Mouse (Mus musculus) adrenal gland, postnatal 36 days (tissue): ENCODE measurements at regions not wholly inside any gene's neighbourhood (a gene's known extent, or its start where the extent isn't known, plus 50 kb on each side); places are given as distances from the start of the nearest gene placed in this dataset.

Experiments used
- DNase-seq, 2 experiments: peaks; one replicate each; pipeline ENCODE4 v3.0.0; 2021; ENCODE audit warnings: mixed read lengths in 1 of 2

DNA sequence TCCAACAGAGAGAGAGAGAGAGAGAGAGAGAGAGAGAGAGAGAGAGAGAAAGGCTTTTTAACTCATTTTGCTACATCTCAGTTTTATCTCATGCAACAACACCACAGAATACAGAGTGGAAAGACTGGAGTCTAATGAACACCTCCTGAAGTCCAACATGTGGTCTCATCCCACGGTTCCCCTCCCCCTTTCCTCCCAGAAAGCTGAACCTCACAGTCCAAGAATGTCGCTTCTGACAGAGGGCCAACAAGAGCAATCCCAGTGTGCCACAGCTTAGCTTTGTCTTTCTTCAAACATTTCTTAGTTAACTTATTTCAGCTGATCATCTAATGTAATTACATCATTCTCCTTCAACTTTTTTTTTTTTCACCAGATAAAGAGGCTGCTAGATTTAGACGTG, 180.5 kb upstream of the Egln3 start:
- no peak for DNase-seq

DNA sequence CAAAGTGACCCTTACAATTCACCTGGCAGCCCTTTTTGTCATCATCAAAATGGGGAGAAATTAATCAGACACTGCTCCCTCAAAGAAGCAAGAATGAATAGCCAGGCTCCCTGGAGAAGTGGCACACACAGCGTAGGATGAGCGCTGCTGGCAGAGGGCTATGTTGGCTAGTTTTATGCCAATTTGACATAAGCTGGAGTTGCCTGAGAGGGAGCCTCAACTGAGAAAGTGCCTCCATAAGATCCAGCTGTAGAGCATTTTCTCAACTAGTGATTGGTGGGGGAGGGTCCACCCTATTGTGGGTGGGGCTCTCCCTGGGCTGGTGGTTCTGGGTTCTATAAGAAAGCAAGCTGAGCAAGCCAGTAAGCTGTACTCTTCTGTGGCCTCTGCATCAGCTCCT, 179.3 kb upstream of the Egln3 start:
- no peak for DNase-seq

- no peak for DNase-seq
These were observed 178.4 kb upstream of the Egln3 start for GRCm38 (mm10) chr12:54382061-54382460.

- DNase-seq: no peak
These were observed 176.7 kb upstream of the Egln3 start for GRCm38 (mm10) chr12:54380322-54380721.

- DNase-seq: no peak
These were observed 174.9 kb upstream of the Egln3 start for GRCm38 (mm10) chr12:54378576-54378975.

GRCm38 (mm10) chr12:54374060-54374459, 170.4 kb upstream of the Egln3 start:
- no peak for DNase-seq

GRCm38 (mm10) chr12:54369217-54369616, 165.6 kb upstream of the Egln3 start:
- no peak for DNase-seq

- no peak for DNase-seq
These were observed 160.9 kb upstream of the Egln3 start for GRCm38 (mm10) chr12:54364381-54365095.

GRCm38 (mm10) chr12:54361762-54362161, 158.1 kb upstream of the Egln3 start:
- DNase-seq: no peak

DNA sequence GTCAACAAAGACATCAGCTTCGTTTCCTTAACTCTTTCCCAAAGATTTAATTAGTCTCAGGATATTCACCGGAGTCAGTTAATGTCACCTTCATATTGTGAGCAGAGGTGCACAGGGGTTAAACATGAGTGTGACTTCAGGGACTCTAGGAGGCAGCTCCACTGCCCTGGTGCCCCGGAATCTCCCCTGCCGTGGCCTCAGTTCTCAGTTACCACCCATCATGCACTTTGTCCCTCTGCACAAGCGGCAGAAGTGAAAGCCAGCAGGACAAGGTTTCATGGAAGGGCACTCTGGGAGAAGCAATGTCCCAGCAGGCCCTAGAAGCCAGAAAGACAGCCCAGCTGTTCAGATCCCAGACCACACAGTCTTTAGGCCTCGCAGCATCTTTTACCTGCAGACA, 150.5 kb upstream of the Egln3 start:
- DNase-seq: no peak

DNA sequence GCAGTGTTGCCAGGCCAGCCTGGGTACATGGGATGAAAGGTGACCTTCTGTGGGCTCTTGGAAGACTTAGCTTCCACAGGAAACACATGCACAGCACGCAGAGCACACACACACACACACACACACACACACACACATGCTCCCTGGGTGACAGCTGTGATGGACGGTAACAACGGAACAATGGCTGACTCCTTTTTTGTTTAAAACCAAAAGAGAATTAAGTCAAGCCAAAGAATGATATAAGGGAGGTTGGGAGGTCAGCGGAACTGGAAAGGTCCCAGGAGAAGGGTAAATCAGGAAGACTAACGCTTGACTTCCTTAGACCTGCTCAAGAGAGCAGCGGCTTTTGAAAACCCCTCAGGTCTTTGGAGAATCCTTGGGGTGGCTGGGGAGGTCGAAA, 150.0 kb upstream of the Egln3 start:
- peak in 1 of 2 experiments; percentile 23 for DNase-seq

- DNase-seq: peak in 1 of 2 experiments; percentile 18
These were observed 149.4 kb upstream of the Egln3 start for GRCm38 (mm10) chr12:54352963-54353606.

- DNase-seq: peak; percentile 27 to 35
These were observed 146.6 kb upstream of the Egln3 start for GRCm38 (mm10) chr12:54350293-54350692.

GRCm38 (mm10) chr12:54349403-54349802, 145.7 kb upstream of the Egln3 start:
- no peak for DNase-seq

GRCm38 (mm10) chr12:54343493-54343892, 139.8 kb upstream of the Egln3 start:
- no peak for DNase-seq

- no peak for DNase-seq
These were observed 131.8 kb upstream of the Egln3 start for GRCm38 (mm10) chr12:54335509-54335908.

DNA sequence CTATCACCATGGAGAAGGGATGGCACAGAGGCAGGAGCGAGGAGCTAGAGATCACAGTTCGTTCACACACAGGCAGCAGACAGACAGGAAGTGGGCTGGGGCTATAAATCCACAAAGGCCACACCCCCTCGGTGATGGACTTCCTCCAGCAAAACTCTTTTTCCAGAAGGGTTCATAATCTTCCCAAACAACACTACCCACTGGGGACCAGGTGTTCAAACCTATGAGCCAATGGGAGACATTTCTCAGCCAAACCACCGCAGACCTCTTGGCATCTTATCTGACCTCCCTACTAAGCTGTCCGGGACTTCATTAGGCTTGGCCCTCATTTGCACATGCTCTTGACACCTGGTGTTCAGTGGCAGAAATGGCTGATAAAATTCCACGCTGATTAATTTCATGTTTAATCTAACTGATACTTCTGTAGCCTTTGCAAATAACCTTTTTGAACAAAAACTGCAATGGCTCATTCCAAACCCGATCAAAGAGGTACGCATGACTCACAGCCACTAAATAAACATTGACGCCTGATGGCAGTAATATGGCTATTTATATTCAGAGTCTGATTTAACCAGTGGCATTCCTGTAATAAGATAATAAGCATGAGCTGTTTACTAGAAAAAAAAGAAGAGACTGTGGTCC, 131.0 kb upstream of the Egln3 start:
- DNase-seq: no peak

DNA sequence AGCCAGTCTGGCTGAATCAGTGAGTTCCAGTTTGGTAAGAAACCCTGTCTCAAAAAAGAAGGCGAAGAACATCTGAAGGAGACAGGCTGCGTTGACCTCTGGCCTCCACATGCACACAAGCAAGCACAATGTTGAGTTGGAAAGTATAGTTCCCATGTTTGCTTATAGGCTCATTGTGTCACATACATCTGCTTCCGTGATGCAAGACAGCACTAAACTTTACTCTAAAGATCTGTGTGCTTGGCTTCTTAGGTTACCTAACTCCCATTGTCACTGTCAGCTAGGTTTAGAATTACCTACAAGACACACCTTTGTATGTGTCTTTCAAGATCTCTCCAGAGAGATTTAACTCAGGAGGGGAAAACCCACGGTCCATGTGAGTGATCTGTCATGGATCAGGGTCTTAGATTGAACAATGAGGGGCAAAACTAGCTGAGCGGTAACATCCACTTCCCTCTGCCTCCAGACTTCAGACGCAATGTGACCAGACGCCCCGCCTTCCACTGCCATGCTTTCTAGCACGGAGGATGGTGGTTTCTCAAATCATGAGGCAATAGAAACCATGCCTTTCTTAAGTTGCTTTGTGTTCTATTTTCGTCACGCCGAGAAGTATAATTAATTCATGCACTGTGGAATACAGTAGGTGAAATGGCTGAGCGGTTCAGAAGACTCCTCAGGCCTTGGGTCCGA, 130.1 kb upstream of the Egln3 start:
- no peak for DNase-seq

DNA sequence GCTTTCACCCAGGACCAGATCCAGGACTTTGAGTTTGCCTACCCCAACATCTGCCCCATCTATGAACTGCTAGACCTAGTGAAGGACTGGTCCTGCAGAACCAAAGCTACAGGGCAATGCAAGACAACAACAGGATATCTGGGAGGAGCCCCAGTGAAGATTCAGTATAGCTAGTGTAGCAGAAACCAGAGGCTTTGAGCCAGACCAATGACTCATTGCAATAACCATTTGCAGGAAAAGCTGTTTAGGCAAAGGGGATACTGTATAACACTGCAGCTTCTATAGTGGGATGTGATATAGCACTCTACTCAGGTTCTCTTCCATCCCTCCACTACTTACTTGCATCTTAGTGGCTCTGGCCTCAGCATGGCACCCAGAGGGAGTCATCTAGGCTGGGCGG, 123.8 kb upstream of the Egln3 start:
- DNase-seq: no peak

DNA sequence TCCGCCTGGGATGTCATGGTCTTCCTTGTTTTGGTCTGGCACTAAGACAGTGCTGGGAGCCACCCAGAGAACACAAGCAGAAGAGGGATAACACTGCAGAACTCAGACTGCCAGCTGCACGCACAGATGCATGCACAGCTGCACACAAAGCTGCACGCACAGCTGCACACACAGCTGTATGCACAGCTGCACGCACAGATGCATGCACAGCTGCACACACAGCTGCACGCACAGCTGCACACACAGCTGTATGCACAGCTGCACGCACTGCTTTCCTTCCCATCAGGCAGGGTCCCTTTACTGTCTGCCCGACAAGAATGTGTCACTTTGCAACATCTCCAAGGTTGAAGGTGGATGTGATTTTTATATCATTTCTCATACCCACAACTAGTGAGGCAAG, 122.9 kb upstream of the Egln3 start:
- DNase-seq: no peak

GRCm38 (mm10) chr12:54320533-54320932, 116.9 kb upstream of the Egln3 start:
- no peak for DNase-seq

GRCm38 (mm10) chr12:54316980-54317471, 113.4 kb upstream of the Egln3 start:
- DNase-seq: peak; percentile 10 to 19
